Mouse (Mus musculus): ENCODE measurements around the gene Fxyd3.

Gene Fxyd3

GRCm38 (mm10) chr7:31072326-31072725, 4.2 kb downstream of the Fxyd3 start:
- no peak for DNase-seq (ENCODE audit: low read depth, low spot score)

- DNase-seq (ENCODE audit: low read depth, low spot score), result no peak
These were observed 6.2 kb downstream of the Fxyd3 start for GRCm38 (mm10) chr7:31070324-31070723.

GRCm38 (mm10) chr7:31069491-31069890, 7.0 kb downstream of the Fxyd3 start:
- DNase-seq (ENCODE audit: low read depth, low spot score), result no peak

- DNase-seq (ENCODE audit: low read depth, low spot score), result no peak
These were observed 8.7 kb downstream of the Fxyd3 start for GRCm38 (mm10) chr7:31067836-31068235.

- no peak for DNase-seq (ENCODE audit: low read depth, low spot score)
These were observed 13.4 kb downstream of the Fxyd3 start for GRCm38 (mm10) chr7:31063074-31063560.

GRCm38 (mm10) chr7:31060621-31061010, 15.9 kb downstream of the Fxyd3 start:
- DNase-seq (ENCODE audit: low read depth, low spot score), result no peak

- no peak for DNase-seq (ENCODE audit: low read depth, low spot score)
These were observed 16.4 kb downstream of the Fxyd3 start for GRCm38 (mm10) chr7:31059919-31060620.

GRCm38 (mm10) chr7:31059108-31059507, 17.4 kb downstream of the Fxyd3 start, which contains the start of gene Lgi4:
Gene Lgi4 (plus strand): TSS chr7:31059342.
- no peak for DNase-seq (ENCODE audit: low read depth, low spot score)

GRCm38 (mm10) chr7:31058211-31058610, 18.3 kb downstream of the Fxyd3 start:
- DNase-seq (ENCODE audit: low read depth, low spot score), result no peak

- no peak for DNase-seq (ENCODE audit: low read depth, low spot score)
These were observed 18.8 kb downstream of the Fxyd3 start for GRCm38 (mm10) chr7:31057730-31058129.

- no peak for DNase-seq (ENCODE audit: low read depth, low spot score)
These were observed 19.4 kb downstream of the Fxyd3 start, which contains the start of gene Fxyd1 for GRCm38 (mm10) chr7:31057071-31057470. Gene Fxyd1 (minus strand): TSS chr7:31057199.

- DNase-seq (ENCODE audit: low read depth, low spot score), result no peak
These were observed 20.1 kb downstream of the Fxyd3 start for GRCm38 (mm10) chr7:31056448-31056847.

GRCm38 (mm10) chr7:31055883-31056282, 20.6 kb downstream of the Fxyd3 start:
- no peak for DNase-seq (ENCODE audit: low read depth, low spot score)

GRCm38 (mm10) chr7:31055354-31055824, 21.1 kb downstream of the Fxyd3 start:
- no peak for DNase-seq (ENCODE audit: low read depth, low spot score)

- DNase-seq (ENCODE audit: low read depth, low spot score), result no peak
These were observed 21.7 kb downstream of the Fxyd3 start for GRCm38 (mm10) chr7:31054661-31055320.

GRCm38 (mm10) chr7:31053882-31054447, 22.5 kb downstream of the Fxyd3 start:
- no peak for DNase-seq (ENCODE audit: low read depth, low spot score)

GRCm38 (mm10) chr7:31052636-31053434, 23.7 kb downstream of the Fxyd3 start:
- DNase-seq (ENCODE audit: low read depth, low spot score), result no peak

GRCm38 (mm10) chr7:31052251-31052635, 24.3 kb downstream of the Fxyd3 start:
- no peak for DNase-seq (ENCODE audit: low read depth, low spot score)

GRCm38 (mm10) chr7:31051321-31052021, 25.0 kb downstream of the Fxyd3 start, which contains the start of gene Fxyd7:
Gene Fxyd7 (minus strand): TSS chr7:31051467.
- DNase-seq (ENCODE audit: low read depth, low spot score), result no peak

GRCm38 (mm10) chr7:31050921-31051320, 25.6 kb downstream of the Fxyd3 start:
- DNase-seq (ENCODE audit: low read depth, low spot score), result no peak

GRCm38 (mm10) chr7:31050487-31050886, 26.0 kb downstream of the Fxyd3 start:
- DNase-seq (ENCODE audit: low read depth, low spot score), result no peak
